Comparison of ENCODE assay signal across 8 mouse cellular contexts in the genomic region with DNA sequence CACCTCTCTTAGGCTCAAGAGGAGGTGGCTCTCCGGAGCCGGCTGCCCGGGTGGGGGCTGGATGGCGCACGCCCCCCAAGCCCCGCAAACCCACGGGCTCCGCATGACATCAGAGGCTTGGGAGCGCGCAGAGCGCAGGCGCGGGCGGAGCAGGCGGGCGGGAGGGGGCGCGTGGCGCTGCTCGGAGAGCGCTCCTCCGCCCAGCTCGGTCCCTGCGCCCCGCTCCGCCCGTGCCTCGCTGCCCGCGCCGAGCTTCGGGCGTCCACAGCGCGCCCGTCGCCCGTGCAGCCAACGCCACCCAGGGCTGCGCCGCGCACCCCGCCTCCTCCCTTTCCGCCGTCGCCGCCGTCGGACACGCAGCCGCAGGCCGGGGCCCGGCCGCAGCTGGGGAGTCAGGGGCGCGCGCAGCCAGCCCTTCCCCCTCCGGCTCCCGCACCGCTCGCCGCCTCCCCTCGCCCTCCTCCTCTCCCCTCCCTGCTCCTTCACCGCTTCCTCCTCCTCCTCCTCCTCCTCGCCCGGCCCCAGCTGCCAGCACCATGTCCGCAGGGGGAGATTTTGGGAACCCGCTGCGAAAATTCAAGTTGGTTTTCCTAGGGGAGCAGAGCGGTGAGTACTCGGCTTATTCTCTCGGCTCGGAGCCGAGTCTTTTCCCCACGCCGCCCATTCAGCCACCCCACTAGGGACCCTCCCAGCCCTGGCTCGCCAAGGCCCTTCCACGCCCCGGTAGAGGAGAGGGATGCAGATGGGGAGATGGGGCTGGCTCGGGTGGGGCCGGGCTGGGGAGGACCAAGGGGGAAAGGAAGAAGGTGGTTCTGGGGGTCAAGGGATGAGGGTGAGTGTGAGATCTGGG. TPM values are rescaled to one million over a fixed set of nuclear protein-coding genes. Genes with fewer than 3 reads are reported as not detected.
DNase-seq lines count a peak whose midpoint lies in the region; ATAC-seq and TF ChIP-seq lines count a peak whose summit lies in the region.

A gene (plus strand): TSS at position 167 of the 850 bp plus-strand sequence.

- H3K9ac ChIP-seq in intestine, embryonic 14.5 days (ENCODE audit: low read length), result peak within 1 kb of the TSS; percentile 52
- peak within 1 kb of the TSS; percentile 74 for H3K9ac ChIP-seq in limb, embryonic 13.5 days
- H3K9ac ChIP-seq in midbrain, embryonic 15.5 days, result peak within 1 kb of the TSS; percentile 98

- peaks cover 46% of the 10 kb centered on the region for H3K27me3 ChIP-seq in intestine, embryonic 14.5 days (replicated peaks; ENCODE audit: control insufficient read depth, insufficient read depth, low read length)
- H3K27me3 ChIP-seq in limb, embryonic 13.5 days, result peaks cover 58% of the 10 kb centered on the region
- no peaks in the 10 kb centered on the region for H3K27me3 ChIP-seq in midbrain, embryonic 15.5 days (replicated peaks)
- no peaks in the 10 kb centered on the region for H3K27me3 ChIP-seq in testis, adult 2 months (ENCODE audit: control insufficient read depth, insufficient read depth, low read length)

- peak; percentile 51 for ATAC-seq in intestine, embryonic 14.5 days (replicated peaks; ENCODE audit: low FRiP score, low TSS enrichment, low read depth)
- peak; percentile 74 for ATAC-seq in limb, embryonic 13.5 days (ENCODE audit: low FRiP score, low read depth)
- ATAC-seq in midbrain, embryonic 15.5 days (replicated peaks), result peak; percentile 80

- WGBS in intestine, embryonic 14.5 days, result under 1% methylated on average over 76 of the region's 81 CpGs
- WGBS in limb, embryonic 13.5 days, result under 1% methylated on average over 55 of the region's 81 CpGs
- WGBS in midbrain, embryonic 15.5 days, result 1% methylated on average over 59 of the region's 81 CpGs

- peak; percentile 40 for DNase-seq in kidney, adult 18-20 months
- DNase-seq in kidney, adult 11 months, result no peak
- DNase-seq in cerebellum, adult 9-10 months, result peak; percentile 83
- DNase-seq in frontal cortex, postnatal 14 days (ENCODE audit: low spot score in 2 of 2), result peak; percentile 59 to 64
- peak; percentile 75 for DNase-seq in intestine, embryonic 14.5 days (ENCODE audit: low spot score)

- H3K4me2 ChIP-seq in intestine, embryonic 14.5 days (ENCODE audit: low read length), result peak within 1 kb of the TSS; percentile 91
- H3K4me2 ChIP-seq in limb, embryonic 13.5 days (replicated peaks), result peak within 1 kb of the TSS; percentile 94
- peak within 1 kb of the TSS; percentile 92 for H3K4me2 ChIP-seq in midbrain, embryonic 15.5 days

- H3K27ac ChIP-seq in intestine, embryonic 14.5 days (ENCODE audit: low read depth), result no peak within 1 kb of the TSS
- no peak within 1 kb of the TSS for H3K27ac ChIP-seq in limb, embryonic 13.5 days
- peak within 1 kb of the TSS; percentile 95 for H3K27ac ChIP-seq in midbrain, embryonic 15.5 days
- H3K27ac ChIP-seq in testis, adult 2 months (ENCODE audit: control insufficient read depth, insufficient read depth, low read depth, low read length), result no peak within 1 kb of the TSS

- no peaks in the 10 kb centered on the region for H3K36me3 ChIP-seq in intestine, embryonic 14.5 days (ENCODE audit: control insufficient read depth, insufficient read depth, low read length)
- H3K36me3 ChIP-seq in limb, embryonic 13.5 days, result no peaks in the 10 kb centered on the region
- H3K36me3 ChIP-seq in midbrain, embryonic 15.5 days (replicated peaks), result 0 out of 2 replicates have a peak, but pooled peaks cover 5% of the 10 kb centered on the region
- H3K36me3 ChIP-seq in testis, adult 2 months (ENCODE audit: control insufficient read depth, insufficient read depth, low read length), result no peaks in the 10 kb centered on the region

- no peak for TF ChIP-seq CTCF in testis, adult 2 months (IDR thresholded peaks at IDR 0.05; ENCODE audit: control insufficient read depth, insufficient read depth, insufficient replicate concordance, low read depth, low read length)

- peak within 1 kb of the TSS; percentile 55 for H3K4me3 ChIP-seq in intestine, embryonic 14.5 days (ENCODE audit: low read depth, low read length)
- peak within 1 kb of the TSS; percentile 70 for H3K4me3 ChIP-seq in limb, embryonic 13.5 days
- H3K4me3 ChIP-seq in midbrain, embryonic 15.5 days, result peak within 1 kb of the TSS; percentile 83
- peak within 1 kb of the TSS; percentile 89 for H3K4me3 ChIP-seq in testis, adult 2 months (ENCODE audit: control insufficient read depth, low read depth, low read length)

- H3K9me3 ChIP-seq in intestine, embryonic 14.5 days (ENCODE audit: control insufficient read depth, low read length), result no peaks in the 10 kb centered on the region
- no peaks in the 10 kb centered on the region for H3K9me3 ChIP-seq in limb, embryonic 13.5 days
- no peaks in the 10 kb centered on the region for H3K9me3 ChIP-seq in midbrain, embryonic 15.5 days

- peaks cover 11% of the 10 kb centered on the region for H3K4me1 ChIP-seq in intestine, embryonic 14.5 days (replicated peaks; ENCODE audit: control insufficient read depth, insufficient read depth, low read length)
- H3K4me1 ChIP-seq in limb, embryonic 13.5 days, result peaks cover 28% of the 10 kb centered on the region
- peaks cover 57% of the 10 kb centered on the region for H3K4me1 ChIP-seq in midbrain, embryonic 15.5 days
- peaks cover 23% of the 10 kb centered on the region for H3K4me1 ChIP-seq in testis, adult 2 months (ENCODE audit: control insufficient read depth, insufficient read depth, low read length)

- TF ChIP-seq POLR2A in testis, adult 2 months (IDR thresholded peaks at IDR 0.05; ENCODE audit: control insufficient read depth, low read depth, low read length), result no peak

RNA-seq across cellular contexts. Expression of the gene that starts here (rescaled TPM):
- 5.1 and 5.6 TPM in 2 replicates for polyA plus RNA-seq in intestine, embryonic 14.5 days (2014; fragmentation: Nextera tagmentation; extraction: Ambion mirVana)
- 5.6 and 6.1 TPM in 2 replicates for polyA plus RNA-seq in limb, embryonic 13.5 days (2015; fragmentation: Nextera tagmentation; extraction: Ambion mirVana)
- polyA plus RNA-seq in midbrain, embryonic 15.5 days (2015; fragmentation: Nextera tagmentation; extraction: Ambion mirVana), result 107 and 110 TPM in 2 replicates
- 1.1 and 2.1 TPM in 2 replicates for polyA plus RNA-seq in testis, adult 2 months (2012; rRNA removed)

Comparison
In these comparisons a context has a peak if more than half of its experiments do, and no peak if none do; other contexts are left out.
1. RNA of the gene that starts here (polyA plus RNA-seq): 107 to 110 TPM in midbrain, embryonic 15.5 days; 5.6 to 6.1 TPM in limb, embryonic 13.5 days, 5.1 to 5.6 TPM in intestine, embryonic 14.5 days and 1.1 to 2.1 TPM in testis, adult 2 months; every median in the first group is over 10 times any median in the second.
2. Peak in every context shown above with its lines, with median percentiles within 50 percentile points of each other: ATAC-seq, H3K4me2 ChIP-seq, H3K4me3 ChIP-seq and H3K9ac ChIP-seq.